Mouse (Mus musculus) myocyte (in vitro differentiated cells): ENCODE measurements around the gene Acoxl.

Source experiments
- MAX ChIP-seq: IDR thresholded peaks from one replicate; pipeline ENCODE4 v1.6.1; 2011; ENCODE audit warnings: low read depth, mild to moderate bottlenecking, control low read depth
- MYOG ChIP-seq, 3 experiments: IDR thresholded peaks; one replicate each; pipeline ENCODE4 v1.6.1; 2011; ENCODE audit warnings: control low read depth in 2 of 3, low read depth in 2 of 3, mild to moderate bottlenecking in 2 of 3; ENCODE audit not compliant: insufficient read length in 2 of 3, control insufficient read depth in 1 of 3, insufficient read depth in 1 of 3
- POLR2A ChIP-seq: IDR thresholded peaks from one replicate; pipeline ENCODE4 v1.6.1; 2011; ENCODE audit warnings: low read depth, mild to moderate bottlenecking, control low read depth, moderate library complexity; ENCODE audit not compliant: insufficient read length
- REST ChIP-seq: IDR thresholded peaks from one replicate; pipeline ENCODE4 v1.6.1; 2011; ENCODE audit warnings: mild to moderate bottlenecking, control low read depth, moderate library complexity; ENCODE audit not compliant: insufficient read depth, insufficient read length

- TF ChIP-seq POLR2A (no peak), REST (no peak), MYOG (IDR thresholded peaks at IDR 0.05; ENCODE audit: control insufficient read depth in 1 of 3, insufficient read depth in 1 of 3, insufficient read length in 2 of 3, low read depth in 2 of 3) (no peak), MAX (no peak)
Measured at GRCm38 (mm10) chr2:128155412-128156066, 316.9 kb downstream of the Acoxl start.
